Mouse (Mus musculus): ENCODE results near the gene Cebpzos.

GRCm38 (mm10) chr17:78936466-78937228 is 20.3 kb downstream of the Cebpzos start, which contains the start of the genes Cebpz and Ndufaf7:
- TF ChIP-seq GATA1 (IDR thresholded peaks at IDR 0.05; ENCODE audit: borderline replicate concordance, low read length): no peak
- peak; percentile 79 for TF ChIP-seq FLI1 (IDR thresholded peaks at IDR 0.05; ENCODE audit: low read length)

Measured in megakaryocyte, embryonic 14.5 days (primary cell).